Mouse (Mus musculus): ENCODE measurements at regions not wholly inside any gene's neighbourhood (a gene's known extent, or its start where the extent isn't known, plus 50 kb on each side); places are given as distances from the start of the nearest gene placed in this dataset.
"Not testable (repeated sequence)": the region's sequence is repeated elsewhere in the genome, so short reads cannot be mapped to it uniquely, and the experiment has no call there.

- no peak for DNase-seq (ENCODE audit: low read depth, low spot score)
- POLR2A ChIA-PET, result no interaction called here
These were observed 503.0 kb downstream of the Gja1 start for GRCm38 (mm10) chr10:56880154-56880591.

GRCm38 (mm10) chr10:56884456-56885410 lies 507.6 kb downstream of the Gja1 start:
- ATAC-seq, result no peak
- CTCF ChIA-PET, result interaction anchor here (0.8 to 1.9 kb wide), 3 partner anchors 13 to 16 kb away, joined by 3 to 6 read pairs (median 3); no protein-coding TSS in a partner anchor
- POLR2A ChIA-PET, result no interaction called here
- H3K27me3 ChIP-seq, result peaks cover 13% of the 10 kb centered on the region
- in situ Hi-C loops (cut with MboI; ENCODE audit: low pct_unique_long_range_greater_than_20kb), result no loop called here
- TF ChIP-seq CTCF (IDR thresholded peaks at IDR 0.05), result no peak
- DNase-seq (ENCODE audit: low read depth, low spot score), result no peak

More at GRCm38 (mm10) chr10:56880154-56880591, 503.0 kb downstream of the Gja1 start:
- no peak for ATAC-seq
- in situ Hi-C loops (cut with MboI; ENCODE audit: low pct_unique_long_range_greater_than_20kb), result no loop called here
- H3K27me3 ChIP-seq, result peaks cover 16% of the 10 kb centered on the region
- CTCF ChIA-PET, result no interaction called here
- TF ChIP-seq CTCF (IDR thresholded peaks at IDR 0.05), result no peak

- CTCF ChIA-PET; H3K27me3 ChIP-seq; DNase-seq (ENCODE audit: low read depth, low spot score); POLR2A ChIA-PET; ATAC-seq; in situ Hi-C loops (cut with MboI; ENCODE audit: low pct_unique_long_range_greater_than_20kb): not testable (repeated sequence)
These were observed 514.4 kb downstream of the Gja1 start for GRCm38 (mm10) chr10:56891530-56891929.

GRCm38 (mm10) chr10:56892666-56893209 lies 515.6 kb downstream of the Gja1 start:
- in situ Hi-C loops (cut with MboI; ENCODE audit: low pct_unique_long_range_greater_than_20kb), result no loop called here
- no peak for DNase-seq (ENCODE audit: low read depth, low spot score)
- ATAC-seq, result no peak

GRCm38 (mm10) chr10:56893210-56893705 lies 516.1 kb downstream of the Gja1 start:
- ATAC-seq, result no peak
- DNase-seq (ENCODE audit: low read depth, low spot score), result no peak
- ChIA-PET POLR2A (interaction anchor here (0.8 kb wide), 1 partner anchor 48 kb away, joined by 3 read pairs; no protein-coding TSS in a partner anchor), CTCF (no interaction called here)
- in situ Hi-C loops (cut with MboI; ENCODE audit: low pct_unique_long_range_greater_than_20kb), result no loop called here
- no peak for TF ChIP-seq CTCF (IDR thresholded peaks at IDR 0.05)
- peaks cover 11% of the 10 kb centered on the region for H3K27me3 ChIP-seq

More at GRCm38 (mm10) chr10:56892666-56893209, 515.6 kb downstream of the Gja1 start:
- POLR2A ChIA-PET, result interaction anchor here (0.8 kb wide), 1 partner anchor 49 kb away, joined by 3 read pairs; no protein-coding TSS in a partner anchor
- peaks cover 9% of the 10 kb centered on the region for H3K27me3 ChIP-seq
- CTCF ChIA-PET, result no interaction called here
- TF ChIP-seq CTCF (IDR thresholded peaks at IDR 0.05), result no peak

- ATAC-seq, result no peak
- no peak for TF ChIP-seq CTCF (IDR thresholded peaks at IDR 0.05)
- no peak for DNase-seq (ENCODE audit: low read depth, low spot score)
- in situ Hi-C loops (cut with MboI; ENCODE audit: low pct_unique_long_range_greater_than_20kb), result no loop called here
- CTCF ChIA-PET, result no interaction called here
- POLR2A ChIA-PET, result no interaction called here
- peaks cover 13% of the 10 kb centered on the region for H3K27me3 ChIP-seq
These were observed 522.6 kb downstream of the Gja1 start for GRCm38 (mm10) chr10:56899640-56900274.

GRCm38 (mm10) chr10:56900914-56901313 lies 523.8 kb downstream of the Gja1 start:
- in situ Hi-C loops (cut with MboI; ENCODE audit: low pct_unique_long_range_greater_than_20kb), result no loop called here
- H3K27me3 ChIP-seq, result peaks cover 13% of the 10 kb centered on the region
- POLR2A ChIA-PET, result no interaction called here
- TF ChIP-seq CTCF (IDR thresholded peaks at IDR 0.05), result no peak
- no peak for ATAC-seq
- DNase-seq (ENCODE audit: low read depth, low spot score), result no peak
- CTCF ChIA-PET, result interaction anchor here (1.4 kb wide), 1 partner anchor 17 kb away, joined by 3 read pairs; no protein-coding TSS in a partner anchor

- ChIA-PET CTCF (interaction anchor here (1.5 kb wide), 1 partner anchor 11 kb away, joined by 3 read pairs; no protein-coding TSS in a partner anchor), POLR2A (no interaction called here)
- in situ Hi-C loops (cut with MboI; ENCODE audit: low pct_unique_long_range_greater_than_20kb), result no loop called here
- H3K27me3 ChIP-seq, result no peaks in the 10 kb centered on the region
- no peak for ATAC-seq
- no peak for DNase-seq (ENCODE audit: low read depth, low spot score)
- no peak for TF ChIP-seq CTCF (IDR thresholded peaks at IDR 0.05)
These were observed 535.6 kb downstream of the Gja1 start for GRCm38 (mm10) chr10:56912711-56913110.

GRCm38 (mm10) chr10:56914103-56914502 lies 537.0 kb downstream of the Gja1 start:
- POLR2A ChIA-PET, result no interaction called here
- TF ChIP-seq CTCF (IDR thresholded peaks at IDR 0.05), result no peak
- in situ Hi-C loops (cut with MboI; ENCODE audit: low pct_unique_long_range_greater_than_20kb), result no loop called here
- CTCF ChIA-PET, result no interaction called here
- no peaks in the 10 kb centered on the region for H3K27me3 ChIP-seq
- no peak for DNase-seq (ENCODE audit: low read depth, low spot score)
- ATAC-seq, result no peak

- DNase-seq (ENCODE audit: low read depth, low spot score) (no peak), ATAC-seq (no peak)
- H3K27me3 ChIP-seq, result no peaks in the 10 kb centered on the region
- no peak for TF ChIP-seq CTCF (IDR thresholded peaks at IDR 0.05)
- ChIA-PET CTCF (interaction anchor here (0.7 to 0.9 kb wide), 2 partner anchors 10 to 18 kb away, joined by 3 read pairs; no protein-coding TSS in a partner anchor), POLR2A (no interaction called here)
- in situ Hi-C loops (cut with MboI; ENCODE audit: low pct_unique_long_range_greater_than_20kb), result no loop called here
These were observed 541.3 kb downstream of the Gja1 start for GRCm38 (mm10) chr10:56918412-56918811.
